Comparison of ENCODE assay signal across 9 mouse cellular contexts in the genomic region with DNA sequence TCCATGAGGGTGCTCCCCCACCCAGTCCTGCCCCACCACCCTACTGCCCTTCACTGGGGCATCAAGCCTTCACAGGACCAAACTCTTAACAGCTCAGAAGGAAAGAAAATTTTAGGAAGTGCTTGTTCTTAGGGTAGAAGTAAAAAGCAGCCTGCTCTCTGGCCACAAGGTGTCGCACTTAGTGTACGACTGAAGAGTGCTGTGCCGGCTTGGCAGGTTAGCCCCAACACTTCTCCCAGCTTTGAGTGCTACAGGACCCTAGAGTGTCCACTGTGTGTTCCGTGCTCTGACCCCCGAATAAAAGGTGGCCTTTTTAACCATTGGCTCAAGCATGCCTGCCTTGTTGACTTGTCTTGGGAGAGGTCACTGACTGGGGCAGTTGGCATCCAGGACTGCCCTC. TPM values are rescaled to one million over a fixed set of nuclear protein-coding genes. Genes with fewer than 3 reads are reported as not detected.
DNase-seq lines count a peak whose midpoint lies in the region; ATAC-seq and TF ChIP-seq lines count a peak whose summit lies in the region.
"Had no signal": no experiment of that assay in that cellular context is flagged by ENCODE, and none has a peak within 500 bp of the region (broad histone marks: within the 10 kb centered on the region; RNA-seq: fewer than 3 reads in every experiment).

No protein-coding gene starts in this region.

- ATAC-seq in erythroid progenitor cell, adult 5-6 weeks (replicated peaks; ENCODE audit: low FRiP score, poor library complexity, severe bottlenecking), result peak; percentile 57
- ATAC-seq in heart, embryonic 16.5 days (replicated peaks; ENCODE audit: extremely low read depth, insufficient read depth, low FRiP score), result peak; percentile 50; the same call in 1 of the 2 replicates
- ATAC-seq in lung, embryonic 16.5 days (ENCODE audit: low read depth), result peak; percentile 25; the same call in 1 of the 2 replicates

- peak; percentile 92 for DNase-seq in brain, adult 2 months (ENCODE audit: low read depth, low spot score)
- DNase-seq in layer of hippocampus, adult 18-20 months (ENCODE audit: low spot score in 2 of 2), result peak; percentile 44 to 73
- DNase-seq in ovary, postnatal 36 days (ENCODE audit: low spot score), result peak; percentile 66
- peak; percentile 56 to 77 for DNase-seq in thymus, postnatal 10 days (ENCODE audit: low spot score in 2 of 2)

- H3K27me3 ChIP-seq in E14TG2a.4 (ENCODE audit: insufficient read depth, low read length), result no peaks in the 10 kb centered on the region
- H3K27me3 ChIP-seq in heart, embryonic 16.5 days (ENCODE audit: control insufficient read depth, insufficient read depth, low read length), result no peaks in the 10 kb centered on the region
- no peaks in the 10 kb centered on the region for H3K27me3 ChIP-seq in lung, embryonic 16.5 days (ENCODE audit: control insufficient read depth, insufficient read depth, low read depth, low read length)
- H3K27me3 ChIP-seq: heart, embryonic 15.5 days had no signal

- no peaks in the 10 kb centered on the region for H3K9me3 ChIP-seq in E14TG2a.4 (ENCODE audit: low read length)
- no peaks in the 10 kb centered on the region for H3K9me3 ChIP-seq in heart, embryonic 16.5 days (replicated peaks; ENCODE audit: control insufficient read depth, low read length)
- H3K9me3 ChIP-seq in lung, embryonic 16.5 days (ENCODE audit: control insufficient read depth, low read length), result no peaks in the 10 kb centered on the region
- H3K9me3 ChIP-seq: heart, embryonic 15.5 days had no signal

- H3K4me1 ChIP-seq in E14TG2a.4 (replicated peaks; ENCODE audit: low read depth, low read length), result peaks cover 38% of the 10 kb centered on the region
- H3K4me1 ChIP-seq in heart, embryonic 16.5 days (ENCODE audit: control insufficient read depth, insufficient read depth, low read length), result peaks cover 12% of the 10 kb centered on the region
- peaks cover 9% of the 10 kb centered on the region; the same call in 1 of the 2 replicates for H3K4me1 ChIP-seq in lung, embryonic 16.5 days (replicated peaks; ENCODE audit: control insufficient read depth, insufficient read depth, low read length)

- no peak overlapping the region for H3K9ac ChIP-seq in heart, embryonic 16.5 days (ENCODE audit: low read length)
- no peak overlapping the region for H3K9ac ChIP-seq in lung, embryonic 16.5 days (ENCODE audit: low read length)
- H3K9ac ChIP-seq: heart, embryonic 15.5 days had no signal

- H3K36me3 ChIP-seq in E14TG2a.4 (ENCODE audit: insufficient read depth, low read length), result peaks cover 62% of the 10 kb centered on the region
- H3K36me3 ChIP-seq in heart, embryonic 16.5 days (ENCODE audit: control insufficient read depth, insufficient read depth), result peaks cover 19% of the 10 kb centered on the region
- H3K36me3 ChIP-seq in lung, embryonic 16.5 days (ENCODE audit: control insufficient read depth, insufficient read depth, low read length), result peaks cover 31% of the 10 kb centered on the region

- TF ChIP-seq CTCF in E14TG2a.4 (conservative IDR thresholded peaks at IDR 0.05; ENCODE audit: low read length), result peak; percentile 42

- WGBS in heart, embryonic 16.5 days, result 12% methylated on average over 5 of the region's 5 CpGs
- WGBS in lung, embryonic 16.5 days, result 7% methylated on average over 5 of the region's 5 CpGs

- H3K4me2 ChIP-seq in heart, embryonic 16.5 days (ENCODE audit: low read depth, low read length), result no peak overlapping the region
- H3K4me2 ChIP-seq in lung, embryonic 16.5 days (ENCODE audit: low read depth, low read length), result no peak overlapping the region
- H3K4me2 ChIP-seq: heart, embryonic 15.5 days had no signal

- H3K27ac ChIP-seq in heart, embryonic 16.5 days (ENCODE audit: low read length), result no peak overlapping the region
- H3K27ac ChIP-seq in lung, embryonic 16.5 days (ENCODE audit: low read length), result no peak overlapping the region
- H3K27ac ChIP-seq: heart, embryonic 15.5 days had no signal

- no peak overlapping the region for H3K4me3 ChIP-seq in E14TG2a.4 (replicated peaks; ENCODE audit: low read length)
- H3K4me3 ChIP-seq in heart, embryonic 16.5 days (ENCODE audit: low read length), result no peak overlapping the region
- no peak overlapping the region for H3K4me3 ChIP-seq in lung, embryonic 16.5 days (ENCODE audit: low read length)
- H3K4me3 ChIP-seq: heart, embryonic 15.5 days had no signal

RNA-seq across cellular contexts. Expression of a gene that starts 2.8 kb away (rescaled TPM):
- 132 and 160 TPM in 2 replicates for total RNA-seq in erythroid progenitor cell, adult 5-6 weeks (2015; ENCODE audit: low replicate concordance)
- 31.2 and 41.1 TPM in 2 replicates for total RNA-seq in erythroid progenitor cell, adult 5-6 weeks (2017; ENCODE audit: low replicate concordance)
- polyA plus RNA-seq in heart, embryonic 16.5 days (2015; fragmentation: Nextera tagmentation; extraction: Ambion mirVana), result 23.1 and 28.9 TPM in 2 replicates
- 10 to 100 TPM; 15.7 to 16.8 TPM for total RNA-seq in layer of hippocampus, adult 18-20 months (2021)
- 37.2 and 39.3 TPM in 2 replicates for polyA plus RNA-seq in lung, embryonic 16.5 days (2015; fragmentation: Nextera tagmentation; extraction: Ambion mirVana)

RNA-seq across cellular contexts. Expression of a gene that starts 15.6 kb away (rescaled TPM):
- 19.1 and 47.8 TPM in 2 replicates for total RNA-seq in erythroid progenitor cell, adult 5-6 weeks (2015; ENCODE audit: low replicate concordance)
- total RNA-seq in erythroid progenitor cell, adult 5-6 weeks (2017; ENCODE audit: low replicate concordance), result 53.7 and 91.5 TPM in 2 replicates
- polyA plus RNA-seq in heart, embryonic 16.5 days (2015; fragmentation: Nextera tagmentation; extraction: Ambion mirVana), result 74.9 and 80.1 TPM in 2 replicates
- 10 to 100 TPM; 68.2 to 70.8 TPM for total RNA-seq in layer of hippocampus, adult 18-20 months (2021)
- polyA plus RNA-seq in lung, embryonic 16.5 days (2015; fragmentation: Nextera tagmentation; extraction: Ambion mirVana), result 77.2 and 86.4 TPM in 2 replicates

RNA-seq across cellular contexts. Expression of a gene that starts 33.2 kb away (rescaled TPM):
- 1.3 and 5.8 TPM in 2 replicates for total RNA-seq in erythroid progenitor cell, adult 5-6 weeks (2015; ENCODE audit: low replicate concordance)
- total RNA-seq in erythroid progenitor cell, adult 5-6 weeks (2017; ENCODE audit: low replicate concordance), result 2.3 TPM in 2 replicates
- polyA plus RNA-seq in heart, embryonic 16.5 days (2015; fragmentation: Nextera tagmentation; extraction: Ambion mirVana), result 8.6 and 9.1 TPM in 2 replicates
- 10 to 100 TPM in 1 of 2 experiments, 1 to 10 TPM in 1; 9.3 to 10.3 TPM for total RNA-seq in layer of hippocampus, adult 18-20 months (2021)
- polyA plus RNA-seq in lung, embryonic 16.5 days (2015; fragmentation: Nextera tagmentation; extraction: Ambion mirVana), result 12.2 and 12.8 TPM in 2 replicates

RNA-seq across cellular contexts. Expression of a gene that starts 33.4 kb away (rescaled TPM):
- 31.4 and 59.1 TPM in 2 replicates for total RNA-seq in erythroid progenitor cell, adult 5-6 weeks (2015; ENCODE audit: low replicate concordance)
- 92.1 and 127 TPM in 2 replicates for total RNA-seq in erythroid progenitor cell, adult 5-6 weeks (2017; ENCODE audit: low replicate concordance)
- 122 and 128 TPM in 2 replicates for polyA plus RNA-seq in heart, embryonic 16.5 days (2015; fragmentation: Nextera tagmentation; extraction: Ambion mirVana)
- total RNA-seq in layer of hippocampus, adult 18-20 months (2021), result 100 to 1,000 TPM; 202 to 203 TPM
- polyA plus RNA-seq in lung, embryonic 16.5 days (2015; fragmentation: Nextera tagmentation; extraction: Ambion mirVana), result 156 and 162 TPM in 2 replicates

RNA-seq across cellular contexts. Expression of a gene that starts 54.4 kb away (rescaled TPM):
- total RNA-seq in erythroid progenitor cell, adult 5-6 weeks (2015; ENCODE audit: low replicate concordance), result 3.4 TPM in 1 of 2 replicates, not detected in the other
- total RNA-seq in erythroid progenitor cell, adult 5-6 weeks (2017; ENCODE audit: low replicate concordance), result 0.61 and 8.2 TPM in 2 replicates
- 0.95 and 1.5 TPM in 2 replicates for polyA plus RNA-seq in heart, embryonic 16.5 days (2015; fragmentation: Nextera tagmentation; extraction: Ambion mirVana)
- total RNA-seq in layer of hippocampus, adult 18-20 months (2021), result 1 to 10 TPM in 1 of 2 experiments, under 1 TPM in 1; 0.94 to 1.4 TPM
- polyA plus RNA-seq in lung, embryonic 16.5 days (2015; fragmentation: Nextera tagmentation; extraction: Ambion mirVana), result 1.1 and 2.4 TPM in 2 replicates
